Mouse (Mus musculus): ENCODE data around the gene Tex14.

DNA sequence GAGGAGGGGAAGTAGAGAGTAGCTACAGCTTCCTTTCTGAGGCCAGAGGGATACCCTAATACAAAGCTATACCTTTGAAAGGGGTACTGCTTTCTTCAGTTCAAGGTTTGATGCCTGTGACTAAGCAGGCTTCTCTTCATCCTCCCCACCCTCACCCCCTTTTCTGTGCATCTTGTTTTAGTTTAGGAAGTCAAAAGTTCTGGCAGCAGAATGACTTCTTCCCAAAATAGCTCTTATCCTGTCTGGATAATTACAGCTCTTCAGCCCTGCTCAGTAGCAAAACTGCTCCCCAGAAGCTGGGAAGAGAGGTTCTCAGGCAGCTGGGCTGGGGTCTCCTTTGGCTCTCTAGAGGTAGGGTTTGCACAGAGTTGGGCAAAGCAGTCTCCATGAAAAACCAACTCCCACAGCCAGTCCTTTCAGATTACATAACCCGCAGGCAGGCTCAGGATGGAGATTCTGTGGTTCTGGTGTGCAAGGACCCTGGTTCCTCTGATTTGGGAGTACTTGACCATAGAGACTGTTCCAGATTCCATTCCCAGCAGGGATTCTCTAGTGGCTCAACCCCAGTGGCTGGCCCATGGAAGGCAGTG is 166.6 kb downstream of the Tex14 start:
- TF ChIP-seq CTCF (IDR thresholded peaks at IDR 0.05; ENCODE audit: borderline replicate concordance, insufficient read depth, low read depth, low read length): no peak
- TF ChIP-seq POLR2A (IDR thresholded peaks at IDR 0.05; ENCODE audit: borderline replicate concordance, insufficient read depth, low read length): no peak
